Mouse (Mus musculus) hindbrain, postnatal 0 days (tissue): ENCODE data around the gene Gm765. TPM values are rescaled to one million over a fixed set of nuclear protein-coding genes. Genes with fewer than 3 reads are reported as not detected.
A peak's percentile ranks its signal among the peaks of the same experiment; 100 is the strongest.

ENCODE experiments used
- ATAC-seq: fragments of 200-750 bp; cut with Nextera tagmentation; 2 replicates; pipeline ENCODE4 v1.8.0; 2017; ENCODE audit warnings: mild to moderate bottlenecking, moderate TSS enrichment, moderate library complexity
- DNase-seq: peaks from one replicate; pipeline ENCODE4 v3.0.0-alpha.2; 2015; ENCODE audit warnings: low spot score
- H3K27ac ChIP-seq: fragments of 300-500 bp; sonication (generic); 2 replicates; pipeline ENCODE4 v1.5.1; 2014; ENCODE audit warnings: mild to moderate bottlenecking
- H3K27me3 ChIP-seq: fragments of 300-500 bp; sonication (generic); 2 replicates; pipeline ENCODE4 v1.6.1; 2014; ENCODE audit warnings: low read length, mixed read lengths; ENCODE audit not compliant: insufficient read depth
- H3K36me3 ChIP-seq: fragments of 300-500 bp; sonication (generic); 2 replicates; pipeline ENCODE4 v1.6.1; 2014; ENCODE audit warnings: low read length, mixed read lengths; ENCODE audit not compliant: insufficient read depth
- H3K4me1 ChIP-seq: fragments of 300-500 bp; sonication (generic); 2 replicates; pipeline ENCODE4 v1.6.1; 2014; ENCODE audit warnings: antibody characterized with exemption, low read length, mixed read lengths; ENCODE audit not compliant: insufficient read depth
- H3K4me2 ChIP-seq: fragments of 300-500 bp; sonication (generic); 2 replicates; pipeline ENCODE4 v1.6.1; 2014; ENCODE audit warnings: low read depth, mild to moderate bottlenecking, low read length, moderate library complexity, mixed read lengths
- H3K4me3 ChIP-seq: fragments of 300-500 bp; sonication (generic); 2 replicates; pipeline ENCODE4 v1.5.1; 2014; ENCODE audit warnings: low read length
- H3K9ac ChIP-seq: fragments of 300-500 bp; sonication (generic); replicated peaks from 2 replicates; pipeline ENCODE4 v1.6.1; 2014; ENCODE audit warnings: mild to moderate bottlenecking, low read length, moderate library complexity, mixed read lengths
- H3K9me3 ChIP-seq: fragments of 300-500 bp; sonication (generic); 2 replicates; pipeline ENCODE4 v1.6.1; 2016; ENCODE audit warnings: low read length, mixed read lengths
- CTCF ChIP-seq: IDR thresholded peaks from 2 replicates; pipeline ENCODE4 v1.5.1; 2016; ENCODE audit warnings: antibody characterized with exemption, control low read depth, low read depth
- WGBS: fragments of 180-500 bp; shearing (Covaris S2); extraction: QIAGEN DNeasy Blood & Tissue Kit; methylation state at CpG from one replicate; pipeline ENCODE4 v1.1.7; 2014; 5-methylcytosine and 5-hydroxymethylcytosine counted together
- polyA plus RNA-seq: library from polyadenylated mRNA; unstranded; fragments of >200 nt; fragmentation: Nextera tagmentation; extraction: Ambion mirVana; gene quantifications from 2 replicates; pipeline ENCODE4 v1.2.1, GENCODE M21; 2015
- total RNA-seq: library from RNA; depleted of rRNA; stranded (reverse); fragments of >200 nt; gene quantifications from 2 replicates; pipeline ENCODE4 v1.2.3, GENCODE M21; 2014

The Gm765 gene
- total and polyA plus RNA-seq, 2 experiments from 2014 or later = 0.13 TPM; not detected in 1

DNA sequence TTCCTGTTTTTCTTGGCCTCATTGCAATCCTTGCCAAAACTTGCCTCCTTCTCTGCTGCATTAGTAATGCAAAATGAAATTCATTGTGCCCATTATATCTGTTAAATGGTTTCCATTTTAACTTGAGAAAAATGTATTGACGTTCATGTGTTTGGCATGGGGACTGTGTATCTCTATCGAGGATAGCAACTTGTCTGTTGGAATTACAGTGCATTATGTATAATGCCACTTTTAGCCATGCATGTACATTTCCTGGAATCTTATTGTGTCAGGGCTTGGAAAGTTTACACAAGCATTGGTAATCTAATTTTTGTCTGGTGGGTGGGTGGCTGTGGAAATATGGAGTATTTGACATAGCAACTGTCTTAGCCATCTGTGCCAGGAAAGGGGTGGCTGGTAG is 57.4 kb downstream of the Gm765 start:
- DNase-seq (no peak), ATAC-seq (no peak)
- no peak overlapping the region for H3K9ac ChIP-seq
- no peak for TF ChIP-seq CTCF
- no peaks in the 10 kb centered on the region for H3K36me3 ChIP-seq
- H3K27ac ChIP-seq = no peak overlapping the region
- H3K4me2 ChIP-seq = no peak overlapping the region
- 76% methylated on average over 2 of the region's 2 CpGs for WGBS
- H3K9me3 ChIP-seq = no peaks in the 10 kb centered on the region
- H3K4me3 ChIP-seq = no peak overlapping the region
- no peaks in the 10 kb centered on the region for H3K27me3 ChIP-seq
- no peaks in the 10 kb centered on the region for H3K4me1 ChIP-seq

DNA sequence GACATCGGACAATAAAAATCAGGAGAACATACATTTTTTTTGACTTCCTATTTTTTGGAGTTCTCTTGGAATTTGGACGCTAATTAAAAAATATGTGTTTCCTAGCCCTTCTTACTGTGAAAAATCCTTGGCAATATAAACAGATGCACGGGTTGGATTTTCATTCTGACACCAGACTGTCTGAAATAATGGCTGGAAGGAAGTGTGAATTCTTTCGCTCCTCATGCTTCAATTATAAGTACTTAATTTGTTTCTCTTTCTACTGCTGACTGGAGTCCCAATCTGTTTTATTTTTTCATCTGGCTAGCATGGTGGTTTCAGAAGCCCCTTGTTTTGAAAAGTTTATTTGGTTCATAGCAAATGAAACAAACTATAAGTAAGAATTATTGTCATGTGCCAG is 59.8 kb downstream of the Gm765 start:
- no peak overlapping the region for H3K27ac ChIP-seq
- H3K9me3 ChIP-seq = no peaks in the 10 kb centered on the region
- H3K4me1 ChIP-seq = no peaks in the 10 kb centered on the region
- 85% methylated on average over 4 of the region's 4 CpGs for WGBS
- H3K27me3 ChIP-seq = no peaks in the 10 kb centered on the region
- ATAC-seq (no peak), DNase-seq (no peak)
- no peak overlapping the region for H3K4me2 ChIP-seq
- no peaks in the 10 kb centered on the region for H3K36me3 ChIP-seq
- no peak overlapping the region for H3K4me3 ChIP-seq
- TF ChIP-seq CTCF = no peak
- H3K9ac ChIP-seq = no peak overlapping the region

DNA sequence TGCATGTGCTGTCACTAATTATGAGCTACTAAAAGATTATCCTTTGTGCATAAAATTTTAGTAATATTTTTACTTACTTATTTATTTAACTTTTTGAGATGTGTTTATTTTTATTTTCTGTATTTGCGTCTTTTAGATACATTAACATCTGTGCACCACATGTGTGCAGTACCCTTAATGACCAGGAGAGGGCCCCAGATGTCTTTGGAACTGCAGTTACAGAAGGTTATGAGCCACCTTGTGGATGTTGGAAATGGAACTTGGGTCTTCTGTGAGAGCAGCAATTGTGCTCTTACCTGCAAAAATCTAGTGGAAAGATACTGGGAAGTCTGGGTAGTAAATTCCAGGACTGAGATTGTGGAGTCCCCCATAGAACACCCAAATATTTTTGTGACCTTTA is 71.0 kb downstream of the Gm765 start:
- no peak for ATAC-seq

DNA sequence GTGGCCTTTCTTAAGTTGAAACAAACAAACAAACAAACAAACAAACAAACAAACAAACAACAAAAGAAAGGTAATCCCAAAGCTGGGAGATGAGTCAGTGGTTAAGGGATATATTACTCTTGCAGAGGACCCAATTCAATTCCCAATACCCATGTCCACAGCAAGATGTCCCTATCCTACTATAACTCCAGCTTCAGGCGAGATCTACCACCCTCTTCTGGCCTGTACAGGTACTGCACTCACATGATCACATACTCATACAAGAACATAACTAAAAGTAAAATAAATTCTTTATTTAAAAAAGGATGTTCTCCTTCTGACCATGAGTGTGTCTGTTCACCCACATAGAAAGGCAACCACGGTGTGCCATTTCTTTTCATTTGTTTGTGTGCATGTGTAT is 79.6 kb downstream of the Gm765 start:
- Histone ChIP-seq H3K4me1 (no peaks in the 10 kb centered on the region), H3K27me3 (no peaks in the 10 kb centered on the region), H3K4me2 (no peak overlapping the region), H3K27ac (no peak overlapping the region), H3K9me3 (no peaks in the 10 kb centered on the region; the same call in 1 of the 2 replicates), H3K36me3 (no peaks in the 10 kb centered on the region), H3K9ac (no peak overlapping the region), H3K4me3 (no peak overlapping the region)
- 62% methylated on average over 2 of the region's 2 CpGs for WGBS
- DNase-seq = no peak
- ATAC-seq = no peak
- peak; percentile 28; the same call in 1 of the 2 replicates for TF ChIP-seq CTCF

More for the DNA sequence above, 71.0 kb downstream of the Gm765 start:
- WGBS = 92% methylated on average over 1 of the region's 1 CpGs
- Histone ChIP-seq H3K36me3 (no peaks in the 10 kb centered on the region), H3K9me3 (no peaks in the 10 kb centered on the region), H3K4me3 (no peak overlapping the region), H3K4me1 (no peaks in the 10 kb centered on the region), H3K27ac (no peak overlapping the region), H3K9ac (no peak overlapping the region), H3K4me2 (no peak overlapping the region), H3K27me3 (no peaks in the 10 kb centered on the region)
- TF ChIP-seq CTCF = peak; percentile 74
- DNase-seq = peak; percentile 54

DNA sequence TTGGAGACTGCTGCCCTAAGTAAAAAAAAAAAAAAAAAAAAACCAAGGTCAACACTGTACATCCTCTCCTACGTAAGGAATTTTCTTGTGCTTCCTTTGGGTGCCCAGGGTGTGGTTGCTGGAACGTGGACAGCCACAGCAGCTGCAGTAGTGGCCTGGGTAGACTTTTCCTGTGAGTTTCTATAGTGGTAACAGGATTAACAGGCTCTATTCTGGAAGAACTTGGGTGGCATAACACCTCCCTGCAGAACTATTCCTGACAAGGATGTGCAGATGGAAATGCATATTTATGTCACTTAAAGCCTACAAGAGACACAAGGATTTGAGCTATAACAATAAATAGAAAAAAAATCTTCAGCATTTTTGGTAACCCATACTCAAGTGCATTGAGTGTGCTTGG is 83.5 kb downstream of the Gm765 start:
- Histone ChIP-seq H3K9ac (no peak overlapping the region), H3K4me3 (no peak overlapping the region), H3K9me3 (no peaks in the 10 kb centered on the region; the same call in 1 of the 2 replicates), H3K4me2 (no peak overlapping the region), H3K36me3 (no peaks in the 10 kb centered on the region), H3K4me1 (no peaks in the 10 kb centered on the region), H3K27me3 (no peaks in the 10 kb centered on the region), H3K27ac (no peak overlapping the region)
- DNase-seq = no peak
- no peak for ATAC-seq
- TF ChIP-seq CTCF = no peak
- WGBS = 69% methylated on average over 2 of the region's 2 CpGs

DNA sequence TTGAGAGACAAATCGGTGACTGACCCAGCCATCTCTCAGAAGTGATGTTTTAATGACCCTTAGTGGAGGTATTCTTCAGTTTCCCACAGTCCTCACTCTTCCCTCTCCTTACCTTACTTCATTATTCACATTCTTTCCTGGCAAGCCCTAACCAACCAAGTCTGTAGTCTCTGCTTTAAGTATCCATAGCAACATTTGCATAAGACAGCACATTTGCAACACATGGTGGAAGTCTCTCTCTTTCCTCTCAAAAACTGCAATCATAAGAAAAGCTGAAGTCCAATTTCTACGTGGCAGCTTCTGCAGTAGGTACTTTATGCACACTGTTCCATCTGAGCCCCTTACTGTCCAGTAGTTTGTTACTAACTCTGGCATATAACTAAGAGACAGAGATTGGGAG is 96.1 kb downstream of the Gm765 start:
- TF ChIP-seq CTCF = no peak
- H3K27ac ChIP-seq = no peak overlapping the region
- no peaks in the 10 kb centered on the region for H3K36me3 ChIP-seq
- H3K9ac ChIP-seq = no peak overlapping the region
- H3K27me3 ChIP-seq = no peaks in the 10 kb centered on the region
- no peak for ATAC-seq
- WGBS = 86% methylated on average over 2 of the region's 2 CpGs
- no peaks in the 10 kb centered on the region for H3K9me3 ChIP-seq
- H3K4me2 ChIP-seq = no peak overlapping the region
- no peak overlapping the region for H3K4me3 ChIP-seq
- no peak for DNase-seq
- H3K4me1 ChIP-seq = no peaks in the 10 kb centered on the region

DNA sequence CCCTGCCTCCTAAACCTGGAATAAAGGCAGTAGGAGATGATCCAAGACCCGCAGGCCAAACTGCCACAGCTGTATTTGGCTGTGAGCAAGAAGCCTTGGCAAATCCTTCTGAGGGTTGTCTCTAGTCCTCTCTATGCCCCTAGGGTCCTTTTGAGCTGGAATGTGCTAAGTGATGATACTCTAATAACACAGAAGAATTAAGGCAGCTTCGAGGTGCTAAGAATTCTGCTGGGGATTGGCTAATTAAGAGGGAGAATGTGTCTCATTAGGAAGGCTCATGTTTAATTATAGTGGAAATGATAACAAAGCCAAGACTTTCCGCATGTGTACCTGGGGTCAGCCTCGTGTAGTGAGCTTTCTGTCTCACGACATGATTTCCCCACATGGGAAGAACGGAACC is 99.4 kb downstream of the Gm765 start:
- no peaks in the 10 kb centered on the region for H3K36me3 ChIP-seq
- H3K9me3 ChIP-seq = no peaks in the 10 kb centered on the region
- no peaks in the 10 kb centered on the region for H3K27me3 ChIP-seq
- no peak for TF ChIP-seq CTCF
- H3K4me2 ChIP-seq = no peak overlapping the region
- H3K4me3 ChIP-seq = no peak overlapping the region
- H3K4me1 ChIP-seq = no peaks in the 10 kb centered on the region
- ATAC-seq = no peak
- no peak overlapping the region for H3K27ac ChIP-seq
- 38% methylated on average over 6 of the region's 6 CpGs for WGBS
- no peak overlapping the region for H3K9ac ChIP-seq
- peak; percentile 50 for DNase-seq
